Mouse (Mus musculus) heart, adult 2 months (tissue): ENCODE measurements around the gene Sowahd. TPM values are rescaled to one million over a fixed set of nuclear protein-coding genes. Genes with fewer than 3 reads are reported as not detected.
A peak's percentile ranks its signal among the peaks of the same experiment; 100 is the strongest.

Experiments used
- DNase-seq, 2 experiments: peaks; one replicate each; pipeline ENCODE4 v3.0.0; 2021
- H3K27ac ChIP-seq: fragments of 200-600 bp; 2 replicates; pipeline ENCODE4 v1.8.1; 2022
- H3K27me3 ChIP-seq: fragments of 200-500 bp; 2 replicates; pipeline ENCODE4 v1.6.1; 2012; ENCODE audit warnings: mild to moderate bottlenecking, low read length, inconsistent platforms, mixed read lengths; ENCODE audit not compliant: control insufficient read depth, insufficient read depth
- H3K36me3 ChIP-seq: fragments of 200-500 bp; 2 replicates; pipeline ENCODE4 v1.6.1; 2012; ENCODE audit warnings: low read length, inconsistent platforms; ENCODE audit not compliant: control insufficient read depth, insufficient read depth
- H3K4me1 ChIP-seq: fragments of 200-500 bp; 2 replicates; pipeline ENCODE4 v1.6.1; 2011; ENCODE audit warnings: low read length; ENCODE audit not compliant: control insufficient read depth, insufficient read depth
- H3K4me3 ChIP-seq: fragments of 200-600 bp; 2 replicates; pipeline ENCODE4 v1.8.1; 2022
- H3K79me2 ChIP-seq: fragments of 200-500 bp; replicated peaks from 2 replicates; pipeline ENCODE4 v1.6.1; 2012; ENCODE audit warnings: mild to moderate bottlenecking, inconsistent platforms, low read length, moderate library complexity, mixed read lengths; ENCODE audit not compliant: control insufficient read depth, insufficient read depth
- H3K9ac ChIP-seq: fragments of 200-500 bp; 2 replicates; pipeline ENCODE4 v1.6.1; 2012; ENCODE audit warnings: low read depth, mild to moderate bottlenecking, control low read depth, inconsistent platforms, low read length, mixed read lengths
- CTCF ChIP-seq: fragments of 200-600 bp; IDR thresholded peaks from 2 replicates; pipeline ENCODE4 v1.8.1; 2022; ENCODE audit warnings: antibody characterized with exemption, mild to moderate bottlenecking, moderate library complexity
- EP300 ChIP-seq: fragments of 200-500 bp; IDR thresholded peaks from 2 replicates; pipeline ENCODE4 v1.6.1; 2011; ENCODE audit warnings: low read depth, low read length, control low read depth; ENCODE audit not compliant: insufficient read depth
- POLR2A ChIP-seq: fragments of 200-500 bp; IDR thresholded peaks from 2 replicates; pipeline ENCODE4 v1.6.1; 2011; ENCODE audit warnings: mild to moderate bottlenecking, low read depth, low read length, control low read depth; ENCODE audit not compliant: insufficient read depth
- WGBS: fragments of 180-500 bp; shearing (Covaris S2); methylation state at CpG from one replicate; pipeline ENCODE4 v1.1.7; 2018; 5-methylcytosine and 5-hydroxymethylcytosine counted together
- intact Hi-C: fragments of 180-260 bp; cut with DNase I; formaldehyde crosslinking; loops from one replicate; pipeline ENCODE4 v1.15.1; 2025
- polyA plus RNA-seq: library from polyadenylated mRNA; depleted of rRNA; stranded (reverse); fragments of >200 nt; gene quantifications from 2 replicates; pipeline ENCODE4 v1.2.3, GENCODE M21; 2012
- total RNA-seq, 2 experiments: library from RNA; stranded (reverse); gene quantifications; 2 replicates each; pipeline ENCODE4 v1.2.3; 2021

Sowahd gene
- total and polyA plus RNA-seq, 3 experiments, result not detected

GRCm38 (mm10) chrX:37028378-37028777 is 20.3 kb upstream of the Sowahd start:
- TF ChIP-seq EP300 (no peak), POLR2A (no peak), CTCF (no peak)
- Histone ChIP-seq H3K27me3 (no peaks in the 10 kb centered on the region), H3K79me2 (no peaks in the 10 kb centered on the region), H3K4me1 (no peaks in the 10 kb centered on the region), H3K4me3 (no peak overlapping the region), H3K27ac (no peak overlapping the region), H3K9ac (no peak overlapping the region), H3K36me3 (no peaks in the 10 kb centered on the region)
- DNase-seq, result peak; percentile 23 to 51
- intact Hi-C loops, result no loop called here
- WGBS, result 25% methylated on average over 3 of the region's 3 CpGs

GRCm38 (mm10) chrX:37042726-37043125 is 5.9 kb upstream of the Sowahd start:
- Histone ChIP-seq H3K36me3 (no peaks in the 10 kb centered on the region), H3K79me2 (no peaks in the 10 kb centered on the region), H3K27me3 (no peaks in the 10 kb centered on the region), H3K4me1 (no peaks in the 10 kb centered on the region), H3K4me3 (no peak overlapping the region), H3K27ac (no peak overlapping the region), H3K9ac (no peak overlapping the region)
- DNase-seq, result peak; percentile 11 to 56
- WGBS, result 18% methylated on average over 9 of the region's 9 CpGs
- intact Hi-C loops, result no loop called here
- TF ChIP-seq CTCF (peak; percentile 80), EP300 (no peak)

- intact Hi-C loops, result no loop called here
- peak; percentile 2 to 18 for DNase-seq
- Histone ChIP-seq H3K27me3 (peaks cover 10% of the 10 kb centered on the region), H3K36me3 (no peaks in the 10 kb centered on the region), H3K4me3 (no peak overlapping the region; the same call in 1 of the 2 replicates), H3K79me2 (no peaks in the 10 kb centered on the region), H3K27ac (no peak overlapping the region), H3K9ac (no peak overlapping the region), H3K4me1 (no peaks in the 10 kb centered on the region)
- no peak for TF ChIP-seq POLR2A
- TF ChIP-seq EP300, result no peak
- no peak for TF ChIP-seq CTCF
- 18% methylated on average over 67 of the region's 70 CpGs for WGBS
Observed at GRCm38 (mm10) chrX:37048890-37049823, 512 bp downstream of the Sowahd start.

- DNase-seq, result no peak
- no peak for TF ChIP-seq EP300
- TF ChIP-seq POLR2A, result no peak
- no peak for TF ChIP-seq CTCF
- Histone ChIP-seq H3K9ac (no peak overlapping the region), H3K27ac (no peak overlapping the region), H3K4me1 (no peaks in the 10 kb centered on the region), H3K4me3 (no peak overlapping the region), H3K27me3 (no peaks in the 10 kb centered on the region), H3K79me2 (no peaks in the 10 kb centered on the region), H3K36me3 (no peaks in the 10 kb centered on the region)
- intact Hi-C loops, result no loop called here
- 68% methylated on average over 9 of the region's 9 CpGs for WGBS
Observed at GRCm38 (mm10) chrX:37063902-37064301, 15.3 kb downstream of the Sowahd start.

- Histone ChIP-seq H3K27ac (no peak overlapping the region), H3K4me3 (no peak overlapping the region), H3K27me3 (no peaks in the 10 kb centered on the region), H3K79me2 (no peaks in the 10 kb centered on the region), H3K4me1 (no peaks in the 10 kb centered on the region), H3K36me3 (no peaks in the 10 kb centered on the region), H3K9ac (no peak overlapping the region)
- DNase-seq, result no peak
- intact Hi-C loops, result no loop called here
- TF ChIP-seq EP300, result no peak
- no peak for TF ChIP-seq POLR2A
- TF ChIP-seq CTCF, result no peak
- WGBS, result 58% methylated on average over 3 of the region's 3 CpGs
Observed at GRCm38 (mm10) chrX:37067299-37067698, 18.7 kb downstream of the Sowahd start.

GRCm38 (mm10) chrX:37068766-37069165 is 20.1 kb downstream of the Sowahd start:
- Histone ChIP-seq H3K79me2 (no peaks in the 10 kb centered on the region), H3K27me3 (no peaks in the 10 kb centered on the region), H3K36me3 (no peaks in the 10 kb centered on the region), H3K4me1 (no peaks in the 10 kb centered on the region), H3K4me3 (no peak overlapping the region), H3K9ac (no peak overlapping the region), H3K27ac (no peak overlapping the region)
- intact Hi-C loops, result no loop called here
- TF ChIP-seq POLR2A (no peak), EP300 (no peak), CTCF (no peak)
- 81% methylated on average over 5 of the region's 5 CpGs for WGBS
- DNase-seq, result no peak
